10 mouse cellular contexts compared by ENCODE assay signal in genomic region chr9:18229933-18230332, GRCm38 (mm10).
DNase-seq lines count a peak whose midpoint lies in the region; ATAC-seq and TF ChIP-seq lines count a peak whose summit lies in the region.
"Had no signal": no experiment of that assay in that cellular context is flagged by ENCODE, and none has a peak within 500 bp of the region (broad histone marks: within the 10 kb centered on the region; RNA-seq: fewer than 3 reads in every experiment).

No protein-coding gene starts in this region.

- no peak for DNase-seq in forebrain, embryonic 11.5 days (ENCODE audit: low spot score)
- peak; percentile 13 for DNase-seq in liver, adult 2 months (ENCODE audit: extremely low read depth, low read depth, low spot score)
- no peak for DNase-seq in liver, embryonic 11.5 days (ENCODE audit: low spot score)
- peak; percentile 38 for DNase-seq in R1 (ENCODE audit: low read depth, low spot score)
- peak; percentile 70 for DNase-seq in midbrain, postnatal 0 days (ENCODE audit: low spot score)
- DNase-seq in thymus, postnatal 36 days, result no peak
- no peak for DNase-seq in heart, adult 8-10 months (ENCODE audit: low spot score)
- DNase-seq: adrenal gland, postnatal 36 days had no signal

- H3K4me3 ChIP-seq in forebrain, embryonic 16.5 days (replicated peaks; ENCODE audit: low read length), result no peak overlapping the region
- H3K4me3 ChIP-seq in forebrain, embryonic 11.5 days (ENCODE audit: low read depth, low read length), result no peak overlapping the region
- H3K4me3 ChIP-seq in liver, adult 2 months (ENCODE audit: insufficient read depth, low read depth, low read length), result no peak overlapping the region
- no peak overlapping the region for H3K4me3 ChIP-seq in liver, embryonic 11.5 days (ENCODE audit: low read depth, low read length)
- no peak overlapping the region for H3K4me3 ChIP-seq in midbrain, postnatal 0 days (ENCODE audit: low read depth, low read length)

- H3K36me3 ChIP-seq in forebrain, embryonic 16.5 days (ENCODE audit: control insufficient read depth, insufficient read depth), result no peaks in the 10 kb centered on the region
- H3K36me3 ChIP-seq in forebrain, embryonic 11.5 days (ENCODE audit: control insufficient read depth, insufficient read depth, low read length), result no peaks in the 10 kb centered on the region
- no peaks in the 10 kb centered on the region for H3K36me3 ChIP-seq in liver, adult 2 months (ENCODE audit: control insufficient read depth, insufficient read depth, low read length)
- no peaks in the 10 kb centered on the region for H3K36me3 ChIP-seq in liver, embryonic 11.5 days (ENCODE audit: control insufficient read depth, insufficient read depth, low read length)
- no peaks in the 10 kb centered on the region for H3K36me3 ChIP-seq in midbrain, postnatal 0 days (ENCODE audit: insufficient read depth, low read length)

- H3K9ac ChIP-seq in forebrain, embryonic 16.5 days (replicated peaks; ENCODE audit: low read depth, low read length), result no peak overlapping the region
- no peak overlapping the region for H3K9ac ChIP-seq in forebrain, embryonic 11.5 days (ENCODE audit: low read length)
- no peak overlapping the region for H3K9ac ChIP-seq in liver, adult 2 months (ENCODE audit: low read depth, low read length)
- H3K9ac ChIP-seq in liver, embryonic 11.5 days (ENCODE audit: low read depth, low read length), result no peak overlapping the region
- no peak overlapping the region for H3K9ac ChIP-seq in midbrain, postnatal 0 days (replicated peaks; ENCODE audit: low read length, poor library complexity, severe bottlenecking)

- no peaks in the 10 kb centered on the region for H3K79me2 ChIP-seq in liver, adult 2 months (ENCODE audit: control insufficient read depth, insufficient read depth, low read length)

- no peak overlapping the region for H3K27ac ChIP-seq in forebrain, embryonic 16.5 days (ENCODE audit: low read length)
- no peak overlapping the region for H3K27ac ChIP-seq in forebrain, embryonic 11.5 days (ENCODE audit: low read depth, low read length)
- no peak overlapping the region for H3K27ac ChIP-seq in liver, adult 2 months (replicated peaks; ENCODE audit: insufficient read depth, low read depth, low read length)
- no peak overlapping the region for H3K27ac ChIP-seq in liver, embryonic 11.5 days (ENCODE audit: low read depth, low read length)
- H3K27ac ChIP-seq in midbrain, postnatal 0 days (ENCODE audit: low read depth, low read length), result no peak overlapping the region

- no peaks in the 10 kb centered on the region for H3K4me1 ChIP-seq in forebrain, embryonic 16.5 days (replicated peaks; ENCODE audit: control insufficient read depth, insufficient read depth, low read length)
- H3K4me1 ChIP-seq in forebrain, embryonic 11.5 days (replicated peaks; ENCODE audit: control insufficient read depth, insufficient read depth, low read length), result no peaks in the 10 kb centered on the region
- no peaks in the 10 kb centered on the region for H3K4me1 ChIP-seq in liver, adult 2 months (ENCODE audit: control insufficient read depth, insufficient read depth, low read length)
- no peaks in the 10 kb centered on the region for H3K4me1 ChIP-seq in liver, embryonic 11.5 days (replicated peaks; ENCODE audit: control insufficient read depth, insufficient read depth, low read length)
- H3K4me1 ChIP-seq in midbrain, postnatal 0 days (ENCODE audit: insufficient read depth, low read length), result no peaks in the 10 kb centered on the region

- no peak overlapping the region for H3K4me2 ChIP-seq in forebrain, embryonic 16.5 days (ENCODE audit: low read length)
- no peak overlapping the region for H3K4me2 ChIP-seq in forebrain, embryonic 11.5 days (ENCODE audit: low read depth, low read length, severe bottlenecking)
- no peak overlapping the region for H3K4me2 ChIP-seq in liver, embryonic 11.5 days
- H3K4me2 ChIP-seq in midbrain, postnatal 0 days (ENCODE audit: low read depth, low read length, poor library complexity, severe bottlenecking), result no peak overlapping the region

- H3K9me3 ChIP-seq in forebrain, embryonic 16.5 days (ENCODE audit: control insufficient read depth, low read length), result no peaks in the 10 kb centered on the region
- H3K9me3 ChIP-seq in forebrain, embryonic 11.5 days (ENCODE audit: control insufficient read depth, low read length), result no peaks in the 10 kb centered on the region
- no peaks in the 10 kb centered on the region for H3K9me3 ChIP-seq in liver, embryonic 11.5 days (ENCODE audit: control insufficient read depth, low read length)
- no peaks in the 10 kb centered on the region for H3K9me3 ChIP-seq in midbrain, postnatal 0 days (ENCODE audit: low read length)

- peak; percentile 54; the same call in 1 of the 2 replicates for ATAC-seq in forebrain, embryonic 16.5 days
- no peak for ATAC-seq in forebrain, embryonic 11.5 days (replicated peaks; ENCODE audit: low FRiP score)
- ATAC-seq in liver, embryonic 11.5 days (replicated peaks; ENCODE audit: low FRiP score), result no peak
- no peak; the same call in 1 of the 2 replicates for ATAC-seq in midbrain, postnatal 0 days (ENCODE audit: low FRiP score)
- ATAC-seq: CD4-positive, CD25-positive, alpha-beta regulatory T cell, adult 4 months had no signal

- H3K27me3 ChIP-seq in forebrain, embryonic 16.5 days (replicated peaks; ENCODE audit: control insufficient read depth, insufficient read depth, low read length), result no peaks in the 10 kb centered on the region
- no peaks in the 10 kb centered on the region for H3K27me3 ChIP-seq in forebrain, embryonic 11.5 days (ENCODE audit: control insufficient read depth, insufficient read depth, low read length)
- H3K27me3 ChIP-seq in liver, adult 2 months (ENCODE audit: control insufficient read depth, insufficient read depth, low read length), result no peaks in the 10 kb centered on the region
- no peaks in the 10 kb centered on the region for H3K27me3 ChIP-seq in liver, embryonic 11.5 days (replicated peaks; ENCODE audit: control insufficient read depth, insufficient read depth, low read length)
- no peaks in the 10 kb centered on the region for H3K27me3 ChIP-seq in midbrain, postnatal 0 days (ENCODE audit: insufficient read depth, low read length)

- peak; percentile 19; the same call in 1 of the 2 replicates for TF ChIP-seq CTCF in liver, adult 2 months (IDR thresholded peaks at IDR 0.05; ENCODE audit: low read depth, low read length)
- peak; percentile 93 for TF ChIP-seq CTCF in midbrain, postnatal 0 days (IDR thresholded peaks at IDR 0.05)

- TF ChIP-seq POLR2A in liver, adult 2 months (IDR thresholded peaks at IDR 0.05; ENCODE audit: extremely low read depth, insufficient read depth, low read length), result no peak

- 6% methylated on average over 1 of the region's 1 CpGs for WGBS in forebrain, embryonic 16.5 days
- WGBS in forebrain, embryonic 11.5 days, result 10% methylated on average over 1 of the region's 1 CpGs
- 0% methylated on average over 1 of the region's 1 CpGs for WGBS in liver, adult 2 months
- 7% methylated on average over 1 of the region's 1 CpGs for WGBS in liver, embryonic 11.5 days
- 13% methylated on average over 1 of the region's 1 CpGs for WGBS in midbrain, postnatal 0 days

Comparison
In these comparisons a context has a peak if more than half of its experiments do, and no peak if none do; other contexts are left out.
1. DNase-seq: peak in liver, adult 2 months (single experiment), R1 (single experiment) and midbrain, postnatal 0 days (single experiment); none in forebrain, embryonic 11.5 days (single experiment), liver, embryonic 11.5 days (single experiment), thymus, postnatal 36 days (0 of 2) and heart, adult 8-10 months (single experiment).